Mouse (Mus musculus) erythroblast, embryonic 14.5 days (primary cell): ENCODE results near the gene Gm37240. TPM values are rescaled to one million over a fixed set of nuclear protein-coding genes. Genes with fewer than 3 reads are reported as not detected.

ENCODE experiments used
- H3K27me3 ChIP-seq: 2 replicates; pipeline ENCODE4 v1.6.1; 2012; ENCODE audit warnings: inconsistent platforms; ENCODE audit not compliant: control insufficient read depth
- H3K36me3 ChIP-seq: 2 replicates; pipeline ENCODE4 v1.6.1; 2012; ENCODE audit warnings: mild to moderate bottlenecking, inconsistent platforms; ENCODE audit not compliant: control insufficient read depth
- H3K4me1 ChIP-seq: 2 replicates; pipeline ENCODE4 v1.6.1; 2012; ENCODE audit warnings: inconsistent platforms; ENCODE audit not compliant: control insufficient read depth
- H3K4me3 ChIP-seq: replicated peaks from 2 replicates; pipeline ENCODE3; 2012; ENCODE audit warnings: moderate library complexity, mild to moderate bottlenecking, inconsistent platforms
- H3K9me3 ChIP-seq: 2 replicates; pipeline ENCODE4 v1.6.1; 2012; ENCODE audit warnings: low read length, inconsistent platforms, mixed read lengths; ENCODE audit not compliant: control insufficient read depth
- GATA1 ChIP-seq: IDR thresholded peaks from 2 replicates; pipeline ENCODE4 v1.6.1; 2012; ENCODE audit warnings: low read length, inconsistent platforms, mixed read lengths
- TAL1 ChIP-seq: IDR thresholded peaks from 3 replicates; pipeline ENCODE4 v1.6.1; 2012; ENCODE audit warnings: low read length, inconsistent platforms, mixed read lengths
- polyA plus RNA-seq: library from polyadenylated mRNA; stranded (reverse); fragments of >175 nt; gene quantifications from 2 replicates; pipeline ENCODE4 v1.2.3, GENCODE M21; 2012

Gene Gm37240
- polyA plus RNA-seq, 1 experiment: not detected

- Histone ChIP-seq H3K9me3 (no peaks in the 10 kb centered on the region), H3K4me3 (no peak overlapping the region), H3K4me1 (no peaks in the 10 kb centered on the region), H3K27me3 (no peaks in the 10 kb centered on the region), H3K36me3 (no peaks in the 10 kb centered on the region)
- TF ChIP-seq TAL1: no peak
- no peak for TF ChIP-seq GATA1
These were observed 742.9 kb downstream of the Gm37240 start for GRCm38 (mm10) chr3:85144425-85144824.

GRCm38 (mm10) chr3:85140488-85140887 is 746.8 kb downstream of the Gm37240 start:
- no peak overlapping the region for H3K4me3 ChIP-seq
- H3K27me3 ChIP-seq: no peaks in the 10 kb centered on the region
- TF ChIP-seq TAL1 (no peak), GATA1 (no peak)

GRCm38 (mm10) chr3:85138407-85138806 is 748.9 kb downstream of the Gm37240 start:
- Histone ChIP-seq H3K9me3 (no peaks in the 10 kb centered on the region), H3K36me3 (no peaks in the 10 kb centered on the region), H3K27me3 (no peaks in the 10 kb centered on the region), H3K4me3 (no peak overlapping the region), H3K4me1 (no peaks in the 10 kb centered on the region)
- TF ChIP-seq TAL1 (no peak), GATA1 (no peak)

More at GRCm38 (mm10) chr3:85140488-85140887, 746.8 kb downstream of the Gm37240 start:
- Histone ChIP-seq H3K36me3 (no peaks in the 10 kb centered on the region), H3K4me1 (no peaks in the 10 kb centered on the region), H3K9me3 (no peaks in the 10 kb centered on the region)

- no peaks in the 10 kb centered on the region for H3K27me3 ChIP-seq
- no peak overlapping the region for H3K4me3 ChIP-seq
- H3K9me3 ChIP-seq: no peaks in the 10 kb centered on the region
- no peaks in the 10 kb centered on the region for H3K4me1 ChIP-seq
- H3K36me3 ChIP-seq: no peaks in the 10 kb centered on the region
- TF ChIP-seq GATA1: no peak
- TF ChIP-seq TAL1: no peak
These were observed 753.8 kb downstream of the Gm37240 start for GRCm38 (mm10) chr3:85133561-85133960.

- TF ChIP-seq TAL1 (no peak), GATA1 (no peak)
- Histone ChIP-seq H3K4me3 (no peak overlapping the region), H3K36me3 (no peaks in the 10 kb centered on the region), H3K9me3 (no peaks in the 10 kb centered on the region), H3K4me1 (no peaks in the 10 kb centered on the region), H3K27me3 (no peaks in the 10 kb centered on the region)
These were observed 755.4 kb downstream of the Gm37240 start for GRCm38 (mm10) chr3:85131878-85132277.

- no peak overlapping the region for H3K4me3 ChIP-seq
- no peaks in the 10 kb centered on the region for H3K27me3 ChIP-seq
- no peak for TF ChIP-seq TAL1
- no peaks in the 10 kb centered on the region for H3K36me3 ChIP-seq
- H3K9me3 ChIP-seq: no peaks in the 10 kb centered on the region
- no peaks in the 10 kb centered on the region for H3K4me1 ChIP-seq
These were observed 758.8 kb downstream of the Gm37240 start for GRCm38 (mm10) chr3:85128546-85128945.

GRCm38 (mm10) chr3:85126970-85127369 is 760.3 kb downstream of the Gm37240 start:
- no peak overlapping the region for H3K4me3 ChIP-seq
- TF ChIP-seq TAL1 (no peak), GATA1 (no peak)
- no peaks in the 10 kb centered on the region for H3K36me3 ChIP-seq
- no peaks in the 10 kb centered on the region for H3K9me3 ChIP-seq
- no peaks in the 10 kb centered on the region for H3K27me3 ChIP-seq
- H3K4me1 ChIP-seq: no peaks in the 10 kb centered on the region

- H3K9me3 ChIP-seq: no peaks in the 10 kb centered on the region
These were observed 761.8 kb downstream of the Gm37240 start for GRCm38 (mm10) chr3:85125471-85125870.

GRCm38 (mm10) chr3:85124924-85125323 is 762.4 kb downstream of the Gm37240 start:
- no peaks in the 10 kb centered on the region for H3K36me3 ChIP-seq
- no peak overlapping the region for H3K4me3 ChIP-seq
- H3K27me3 ChIP-seq: no peaks in the 10 kb centered on the region
- TF ChIP-seq GATA1: no peak
- no peak for TF ChIP-seq TAL1
- no peaks in the 10 kb centered on the region for H3K4me1 ChIP-seq
- H3K9me3 ChIP-seq: no peaks in the 10 kb centered on the region

More at GRCm38 (mm10) chr3:85125471-85125870, 761.8 kb downstream of the Gm37240 start:
- H3K4me3 ChIP-seq: no peak overlapping the region
- no peaks in the 10 kb centered on the region for H3K36me3 ChIP-seq
- H3K27me3 ChIP-seq: no peaks in the 10 kb centered on the region
- no peak for TF ChIP-seq TAL1
- TF ChIP-seq GATA1: no peak
- no peaks in the 10 kb centered on the region for H3K4me1 ChIP-seq

GRCm38 (mm10) chr3:85124410-85124809 is 762.9 kb downstream of the Gm37240 start:
- H3K4me3 ChIP-seq: no peak overlapping the region
- H3K36me3 ChIP-seq: no peaks in the 10 kb centered on the region
- no peaks in the 10 kb centered on the region for H3K9me3 ChIP-seq
- no peaks in the 10 kb centered on the region for H3K4me1 ChIP-seq
- no peak for TF ChIP-seq GATA1
- TF ChIP-seq TAL1: no peak
- H3K27me3 ChIP-seq: no peaks in the 10 kb centered on the region
